Mouse (Mus musculus) liver, embryonic 11.5 days (tissue): Measurements from ENCODE around the gene Srd5a3. TPM values are rescaled to one million over a fixed set of nuclear protein-coding genes. Genes with fewer than 3 reads are reported as not detected.

Experiments used
- ATAC-seq: fragments of 200-750 bp; cut with Nextera tagmentation; replicated peaks from 2 replicates; pipeline ENCODE4 v1.8.0; 2017; ENCODE audit warnings: moderate number of reproducible peaks, mild to moderate bottlenecking, moderate TSS enrichment, moderate library complexity; ENCODE audit not compliant: low FRiP score
- DNase-seq: peaks from one replicate; pipeline ENCODE4 v3.0.0-alpha.2; 2017; ENCODE audit warnings: low spot score
- H3K27ac ChIP-seq: fragments of 300-500 bp; sonication (generic); 2 replicates; pipeline ENCODE4 v1.5.1; 2014; ENCODE audit warnings: mild to moderate bottlenecking, low read depth, low read length, control low read depth
- H3K27me3 ChIP-seq: fragments of 300-500 bp; sonication (generic); replicated peaks from 2 replicates; pipeline ENCODE4 v1.6.1; 2014; ENCODE audit warnings: low read length, mixed read lengths; ENCODE audit not compliant: control insufficient read depth, insufficient read depth
- H3K36me3 ChIP-seq: fragments of 300-500 bp; sonication (generic); 2 replicates; pipeline ENCODE4 v1.6.1; 2014; ENCODE audit warnings: mild to moderate bottlenecking, low read length, moderate library complexity, mixed read lengths; ENCODE audit not compliant: control insufficient read depth, insufficient read depth
- H3K4me1 ChIP-seq: fragments of 300-500 bp; sonication (generic); replicated peaks from 2 replicates; pipeline ENCODE4 v1.6.1; 2014; ENCODE audit warnings: low read length, mixed read lengths; ENCODE audit not compliant: control insufficient read depth, insufficient read depth
- H3K4me2 ChIP-seq: fragments of 300-500 bp; sonication (generic); 2 replicates; pipeline ENCODE4 v1.6.1; 2014; ENCODE audit warnings: mild to moderate bottlenecking, control low read depth, moderate library complexity
- H3K4me3 ChIP-seq: fragments of 300-500 bp; sonication (generic); 2 replicates; pipeline ENCODE4 v1.5.1; 2014; ENCODE audit warnings: low read depth, low read length, control low read depth
- H3K9ac ChIP-seq: fragments of 300-500 bp; sonication (generic); 2 replicates; pipeline ENCODE4 v1.6.1; 2014; ENCODE audit warnings: low read depth, low read length, control low read depth
- H3K9me3 ChIP-seq: fragments of 300-500 bp; sonication (generic); 2 replicates; pipeline ENCODE4 v1.6.1; 2016; ENCODE audit warnings: low read length, inconsistent platforms, mixed read lengths; ENCODE audit not compliant: control insufficient read depth
- WGBS: fragments of 180-500 bp; shearing (Covaris S2); extraction: QIAGEN DNeasy Blood & Tissue Kit; methylation state at CpG from one replicate; pipeline ENCODE4 v1.1.7; 2014; 5-methylcytosine and 5-hydroxymethylcytosine counted together
- polyA plus RNA-seq: library from polyadenylated mRNA; unstranded; fragments of >200 nt; fragmentation: Nextera tagmentation; extraction: Ambion mirVana; gene quantifications from 2 replicates; pipeline ENCODE4 v1.2.1, GENCODE M21; 2014

Srd5a3 gene
- polyA plus RNA-seq, 1 experiment from 2014 or later: 21.0 TPM

- Histone ChIP-seq H3K9me3 (no peaks in the 10 kb centered on the region), H3K9ac (no peak overlapping the region), H3K36me3 (no peaks in the 10 kb centered on the region), H3K4me2 (no peak overlapping the region), H3K4me3 (no peak overlapping the region), H3K27me3 (no peaks in the 10 kb centered on the region), H3K4me1 (no peaks in the 10 kb centered on the region), H3K27ac (no peak overlapping the region)
- DNase-seq (no peak), ATAC-seq (no peak)
- WGBS: 74% methylated on average over 5 of the region's 5 CpGs
These were observed 19.4 kb upstream of the Srd5a3 start for GRCm38 (mm10) chr5:76120634-76121033.

GRCm38 (mm10) chr5:76127584-76128316, 12.3 kb upstream of the Srd5a3 start:
- no peaks in the 10 kb centered on the region for H3K36me3 ChIP-seq
- ATAC-seq (no peak), DNase-seq (no peak)
- no peaks in the 10 kb centered on the region for H3K27me3 ChIP-seq
- H3K27ac ChIP-seq: no peak overlapping the region
- H3K4me3 ChIP-seq: no peak overlapping the region
- H3K4me2 ChIP-seq: no peak overlapping the region
- no peaks in the 10 kb centered on the region for H3K9me3 ChIP-seq
- no peaks in the 10 kb centered on the region for H3K4me1 ChIP-seq
- WGBS: 81% methylated on average over 5 of the region's 5 CpGs
- H3K9ac ChIP-seq: no peak overlapping the region

- H3K9me3 ChIP-seq: no peaks in the 10 kb centered on the region
- no peak overlapping the region for H3K4me2 ChIP-seq
- H3K27me3 ChIP-seq: no peaks in the 10 kb centered on the region
- no peaks in the 10 kb centered on the region for H3K36me3 ChIP-seq
- ATAC-seq: no peak
- no peaks in the 10 kb centered on the region for H3K4me1 ChIP-seq
- 60% methylated on average over 2 of the region's 2 CpGs for WGBS
- no peak overlapping the region for H3K9ac ChIP-seq
- H3K27ac ChIP-seq: no peak overlapping the region
- H3K4me3 ChIP-seq: no peak overlapping the region
- DNase-seq: no peak
These were observed 9.8 kb upstream of the Srd5a3 start for GRCm38 (mm10) chr5:76130292-76130691.

- no peak for ATAC-seq
- Histone ChIP-seq H3K9ac (no peak overlapping the region), H3K4me3 (no peak overlapping the region), H3K4me2 (no peak overlapping the region), H3K4me1 (no peaks in the 10 kb centered on the region), H3K27ac (no peak overlapping the region), H3K9me3 (no peaks in the 10 kb centered on the region), H3K36me3 (no peaks in the 10 kb centered on the region), H3K27me3 (no peaks in the 10 kb centered on the region)
- WGBS: 58% methylated on average over 4 of the region's 4 CpGs
- no peak for DNase-seq
These were observed 8.1 kb upstream of the Srd5a3 start for GRCm38 (mm10) chr5:76131990-76132389.

GRCm38 (mm10) chr5:76135644-76136043, 4.4 kb upstream of the Srd5a3 start:
- DNase-seq (no peak), ATAC-seq (no peak)
- no peaks in the 10 kb centered on the region for H3K9me3 ChIP-seq
- H3K9ac ChIP-seq: no peak overlapping the region
- H3K27ac ChIP-seq: no peak overlapping the region
- H3K27me3 ChIP-seq: no peaks in the 10 kb centered on the region
- no peaks in the 10 kb centered on the region for H3K36me3 ChIP-seq
- H3K4me3 ChIP-seq: no peak overlapping the region
- no peak overlapping the region for H3K4me2 ChIP-seq
- peaks cover 6% of the 10 kb centered on the region; the same call in 1 of the 2 replicates for H3K4me1 ChIP-seq
- 84% methylated on average over 1 of the region's 1 CpGs for WGBS

- no peaks in the 10 kb centered on the region for H3K9me3 ChIP-seq
- no peak for DNase-seq
- no peaks in the 10 kb centered on the region for H3K27me3 ChIP-seq
These were observed 3.8 kb upstream of the Srd5a3 start for GRCm38 (mm10) chr5:76136271-76136670.

GRCm38 (mm10) chr5:76137586-76137985, 2.5 kb upstream of the Srd5a3 start:
- H3K9ac ChIP-seq: no peak overlapping the region
- H3K4me3 ChIP-seq: no peak overlapping the region
- H3K27ac ChIP-seq: no peak overlapping the region
- no peaks in the 10 kb centered on the region for H3K9me3 ChIP-seq
- peaks cover 10% of the 10 kb centered on the region; the same call in 1 of the 2 replicates for H3K4me1 ChIP-seq
- DNase-seq: no peak
- H3K4me2 ChIP-seq: no peak overlapping the region
- no peak for ATAC-seq
- no peaks in the 10 kb centered on the region for H3K36me3 ChIP-seq
- no peaks in the 10 kb centered on the region for H3K27me3 ChIP-seq
- 97% methylated on average over 1 of the region's 1 CpGs for WGBS

More at GRCm38 (mm10) chr5:76136271-76136670, 3.8 kb upstream of the Srd5a3 start:
- Histone ChIP-seq H3K4me2 (no peak overlapping the region), H3K4me1 (peaks cover 9% of the 10 kb centered on the region; the same call in 1 of the 2 replicates), H3K36me3 (no peaks in the 10 kb centered on the region), H3K4me3 (no peak overlapping the region), H3K27ac (no peak overlapping the region), H3K9ac (no peak overlapping the region)
- WGBS: 86% methylated on average over 3 of the region's 3 CpGs
- ATAC-seq: no peak

- Histone ChIP-seq H3K27ac (no peak overlapping the region), H3K4me3 (no peak overlapping the region), H3K9ac (no peak overlapping the region), H3K4me2 (no peak overlapping the region), H3K4me1 (peaks cover 10% of the 10 kb centered on the region; the same call in 1 of the 2 replicates), H3K36me3 (no peaks in the 10 kb centered on the region), H3K27me3 (no peaks in the 10 kb centered on the region), H3K9me3 (no peaks in the 10 kb centered on the region)
- ATAC-seq (no peak), DNase-seq (no peak)
- WGBS: 65% methylated on average over 1 of the region's 1 CpGs
These were observed 2.0 kb upstream of the Srd5a3 start for GRCm38 (mm10) chr5:76138071-76138470.

GRCm38 (mm10) chr5:76138512-76138911, 1.6 kb upstream of the Srd5a3 start:
- no peaks in the 10 kb centered on the region for H3K36me3 ChIP-seq
- ATAC-seq (no peak), DNase-seq (no peak)
- 64% methylated on average over 10 of the region's 10 CpGs for WGBS
- no peaks in the 10 kb centered on the region for H3K9me3 ChIP-seq
- H3K4me2 ChIP-seq: no peak overlapping the region
- H3K4me1 ChIP-seq: peaks cover 10% of the 10 kb centered on the region; the same call in 1 of the 2 replicates
- no peak overlapping the region for H3K27ac ChIP-seq
- H3K9ac ChIP-seq: no peak overlapping the region
- no peaks in the 10 kb centered on the region for H3K27me3 ChIP-seq
- no peak overlapping the region for H3K4me3 ChIP-seq
